Mouse (Mus musculus) erythroblast, embryonic 14.5 days (primary cell): ENCODE results near the gene Ndufb2.

Source experiments
- GATA1 ChIP-seq: IDR thresholded peaks from 2 replicates; pipeline ENCODE4 v1.6.1; 2012; ENCODE audit warnings: low read length, inconsistent platforms, mixed read lengths
- TAL1 ChIP-seq: IDR thresholded peaks from 3 replicates; pipeline ENCODE4 v1.6.1; 2012; ENCODE audit warnings: low read length, inconsistent platforms, mixed read lengths

DNA sequence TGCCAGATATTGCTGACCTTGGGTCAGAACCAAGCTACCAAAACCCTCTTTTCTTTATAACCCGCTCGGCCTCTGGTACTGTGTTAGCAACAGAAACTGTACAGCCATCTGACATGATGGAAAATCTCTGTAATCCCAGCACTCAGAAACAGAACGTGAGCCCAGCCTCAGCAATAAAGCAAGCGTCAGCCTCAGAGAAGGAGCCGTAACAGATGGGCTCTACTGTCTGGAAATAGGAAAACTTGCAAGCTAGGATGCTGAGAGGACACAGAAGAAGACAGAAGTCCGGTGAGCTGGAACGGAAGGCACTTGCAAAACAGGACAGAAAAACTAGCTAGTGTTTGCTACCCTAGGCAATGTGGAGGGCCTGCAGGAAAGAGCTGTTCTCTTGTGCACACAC, 46.9 kb upstream of the Ndufb2 start:
- TF ChIP-seq TAL1 (no peak), GATA1 (no peak)
